In genomic region chr8:3467886-3468545, GRCm38 (mm10) we compare ENCODE assay signal across 8 mouse cellular contexts. TPM values are rescaled to one million over a fixed set of nuclear protein-coding genes. Genes with fewer than 3 reads are reported as not detected.
DNase-seq lines count a peak whose midpoint lies in the region; ATAC-seq lines count a peak whose summit lies in the region.

No protein-coding gene starts in this region.

- no peaks in the 10 kb centered on the region for H3K9me3 ChIP-seq in kidney, embryonic 14.5 days (ENCODE audit: control insufficient read depth, low read length)
- no peaks in the 10 kb centered on the region for H3K9me3 ChIP-seq in hindbrain, embryonic 11.5 days (ENCODE audit: control insufficient read depth, low read length)
- H3K9me3 ChIP-seq in midbrain, embryonic 12.5 days, result no peaks in the 10 kb centered on the region

- H3K4me1 ChIP-seq in kidney, embryonic 14.5 days (ENCODE audit: control insufficient read depth, insufficient read depth, low read length), result 0 out of 2 replicates have a peak, but pooled peaks cover 4% of the 10 kb centered on the region
- H3K4me1 ChIP-seq in hindbrain, embryonic 11.5 days (replicated peaks; ENCODE audit: control insufficient read depth, insufficient read depth, low read length), result no peaks in the 10 kb centered on the region
- 0 out of 2 replicates have a peak, but pooled peaks cover 9% of the 10 kb centered on the region for H3K4me1 ChIP-seq in midbrain, embryonic 12.5 days

- no peak for ATAC-seq in kidney, embryonic 14.5 days (ENCODE audit: low FRiP score, low TSS enrichment)
- ATAC-seq in hindbrain, embryonic 11.5 days (ENCODE audit: low FRiP score), result no peak
- ATAC-seq in midbrain, embryonic 12.5 days (ENCODE audit: low FRiP score, low read depth), result no peak

- 57% methylated on average over 9 of the region's 9 CpGs for WGBS in kidney, embryonic 14.5 days
- WGBS in hindbrain, embryonic 11.5 days, result 53% methylated on average over 9 of the region's 9 CpGs
- 50% methylated on average over 9 of the region's 9 CpGs for WGBS in midbrain, embryonic 12.5 days

- H3K27ac ChIP-seq in kidney, embryonic 14.5 days (ENCODE audit: low read depth, low read length), result peak overlapping the region; percentile 69
- peak overlapping the region; percentile 79 for H3K27ac ChIP-seq in hindbrain, embryonic 11.5 days (ENCODE audit: low read depth, low read length)
- H3K27ac ChIP-seq in midbrain, embryonic 12.5 days (replicated peaks), result peak overlapping the region; percentile 81

- no peak for DNase-seq in kidney, postnatal 4 days
- DNase-seq in adipocyte (ENCODE audit: low spot score), result peak; percentile 31
- peak; percentile 37 for DNase-seq in hindbrain, embryonic 11.5 days (ENCODE audit: low spot score)
- DNase-seq in thymus, postnatal 14 days, result no peak
- no peak for DNase-seq in left cerebral cortex, adult 11 months (ENCODE audit: low spot score)
- DNase-seq in adrenal gland, adult 8-10 months, result no peak

- no peaks in the 10 kb centered on the region for H3K36me3 ChIP-seq in kidney, embryonic 14.5 days (ENCODE audit: control insufficient read depth, insufficient read depth, low read length)
- no peaks in the 10 kb centered on the region for H3K36me3 ChIP-seq in hindbrain, embryonic 11.5 days (ENCODE audit: control insufficient read depth, insufficient read depth, low read length)
- H3K36me3 ChIP-seq in midbrain, embryonic 12.5 days, result no peaks in the 10 kb centered on the region

- H3K4me2 ChIP-seq in kidney, embryonic 14.5 days (replicated peaks; ENCODE audit: low read depth, low read length), result peak overlapping the region; percentile 59
- H3K4me2 ChIP-seq in hindbrain, embryonic 11.5 days (replicated peaks; ENCODE audit: low read depth, low read length), result peak overlapping the region; percentile 58
- H3K4me2 ChIP-seq in midbrain, embryonic 12.5 days (replicated peaks), result peak overlapping the region; percentile 57

- H3K9ac ChIP-seq in kidney, embryonic 14.5 days (ENCODE audit: low read depth, low read length), result peak overlapping the region; percentile 66
- peak overlapping the region; percentile 72 for H3K9ac ChIP-seq in hindbrain, embryonic 11.5 days (ENCODE audit: low read depth, low read length)
- H3K9ac ChIP-seq in midbrain, embryonic 12.5 days (replicated peaks), result peak overlapping the region; percentile 57

- peak overlapping the region; percentile 51 for H3K4me3 ChIP-seq in kidney, embryonic 14.5 days (ENCODE audit: low read length)
- peak overlapping the region; percentile 43 for H3K4me3 ChIP-seq in hindbrain, embryonic 11.5 days (ENCODE audit: low read depth, low read length)
- peak overlapping the region; percentile 44 for H3K4me3 ChIP-seq in midbrain, embryonic 12.5 days

- no peaks in the 10 kb centered on the region for H3K27me3 ChIP-seq in kidney, embryonic 14.5 days (ENCODE audit: control insufficient read depth, insufficient read depth, low read length)
- H3K27me3 ChIP-seq in hindbrain, embryonic 11.5 days (ENCODE audit: control insufficient read depth, insufficient read depth, low read length), result no peaks in the 10 kb centered on the region
- no peaks in the 10 kb centered on the region for H3K27me3 ChIP-seq in midbrain, embryonic 12.5 days

RNA-seq across cellular contexts. Expression of gene Pex11g, which starts 0.5 kb away (rescaled TPM):
- polyA plus RNA-seq in kidney, embryonic 14.5 days (2014; fragmentation: Nextera tagmentation; extraction: Ambion mirVana), result 3.7 and 4.4 TPM in 2 replicates
- polyA plus RNA-seq in hindbrain, embryonic 11.5 days (2014; fragmentation: Nextera tagmentation; extraction: Ambion mirVana), result 2.4 and 3.1 TPM in 2 replicates
- polyA plus RNA-seq in midbrain, embryonic 12.5 days (2016; fragmentation: Nextera tagmentation; extraction: Ambion mirVana), result 3.3 and 3.4 TPM in 2 replicates
- 10 to 100 TPM; 10.4 to 20.2 (median 12.1) TPM for total RNA-seq in adrenal gland, adult 8-10 months (2022)

RNA-seq across cellular contexts. Expression of gene Tex45, which starts 2.6 kb away (rescaled TPM):
- polyA plus RNA-seq in kidney, embryonic 14.5 days (2014; fragmentation: Nextera tagmentation; extraction: Ambion mirVana), result not detected in 2 replicates
- polyA plus RNA-seq in hindbrain, embryonic 11.5 days (2014; fragmentation: Nextera tagmentation; extraction: Ambion mirVana), result not detected in 2 replicates
- 0.19 and 0.25 TPM in 2 replicates for polyA plus RNA-seq in midbrain, embryonic 12.5 days (2016; fragmentation: Nextera tagmentation; extraction: Ambion mirVana)
- total RNA-seq in adrenal gland, adult 8-10 months (2022), result under 1 TPM in 2 of 4 experiments, not detected in 2; 0.28 to 0.46 TPM

RNA-seq across cellular contexts. Expression of gene Zfp358, which starts 24.9 kb away (rescaled TPM):
- polyA plus RNA-seq in kidney, embryonic 14.5 days (2014; fragmentation: Nextera tagmentation; extraction: Ambion mirVana), result 27.9 and 47.9 TPM in 2 replicates
- 31.2 and 39.3 TPM in 2 replicates for polyA plus RNA-seq in hindbrain, embryonic 11.5 days (2014; fragmentation: Nextera tagmentation; extraction: Ambion mirVana)
- polyA plus RNA-seq in midbrain, embryonic 12.5 days (2016; fragmentation: Nextera tagmentation; extraction: Ambion mirVana), result 82.8 and 89.5 TPM in 2 replicates
- total RNA-seq in adrenal gland, adult 8-10 months (2022), result 10 to 100 TPM; 20.6 to 22.9 (median 21.7) TPM

RNA-seq across cellular contexts. Expression of gene Mcoln1, which starts 32.2 kb away (rescaled TPM):
- 29.3 and 39.9 TPM in 2 replicates for polyA plus RNA-seq in kidney, embryonic 14.5 days (2014; fragmentation: Nextera tagmentation; extraction: Ambion mirVana)
- polyA plus RNA-seq in hindbrain, embryonic 11.5 days (2014; fragmentation: Nextera tagmentation; extraction: Ambion mirVana), result 36.8 and 49.5 TPM in 2 replicates
- 74.9 and 79.3 TPM in 2 replicates for polyA plus RNA-seq in midbrain, embryonic 12.5 days (2016; fragmentation: Nextera tagmentation; extraction: Ambion mirVana)
- total RNA-seq in adrenal gland, adult 8-10 months (2022), result 10 to 100 TPM; 45.0 to 82.0 (median 60.3) TPM

RNA-seq across cellular contexts. Expression of gene Pnpla6, which starts 47.2 kb away (rescaled TPM):
- polyA plus RNA-seq in kidney, embryonic 14.5 days (2014; fragmentation: Nextera tagmentation; extraction: Ambion mirVana), result 21.0 and 25.6 TPM in 2 replicates
- 17.4 and 19.9 TPM in 2 replicates for polyA plus RNA-seq in hindbrain, embryonic 11.5 days (2014; fragmentation: Nextera tagmentation; extraction: Ambion mirVana)
- 30.5 and 35.0 TPM in 2 replicates for polyA plus RNA-seq in midbrain, embryonic 12.5 days (2016; fragmentation: Nextera tagmentation; extraction: Ambion mirVana)
- 10 to 100 TPM; 49.3 to 73.9 (median 63.2) TPM for total RNA-seq in adrenal gland, adult 8-10 months (2022)

Comparison
In these comparisons a context has a peak if more than half of its experiments do, and no peak if none do; other contexts are left out.
1. DNase-seq: peak in adipocyte (single experiment) and hindbrain, embryonic 11.5 days (single experiment); none in kidney, postnatal 4 days (0 of 2), thymus, postnatal 14 days (single experiment), left cerebral cortex, adult 11 months (single experiment) and adrenal gland, adult 8-10 months (single experiment).
2. Peak in every context shown above with its lines, with median percentiles within 50 percentile points of each other: H3K27ac ChIP-seq, H3K4me2 ChIP-seq, H3K4me3 ChIP-seq and H3K9ac ChIP-seq.